Mouse (Mus musculus): ENCODE measurements around the gene Rhbdf2.

GRCm38 (mm10) chr11:116580031-116580652 lies 46.7 kb downstream of the Rhbdf2 start:
- TF ChIP-seq SIN3A (IDR thresholded peaks at IDR 0.05; ENCODE audit: low read length) (peak; percentile 90), POLR2A (IDR thresholded peaks at IDR 0.05; ENCODE audit: control insufficient read depth in 1 of 2, insufficient read depth in 1 of 2, low read depth in 1 of 2, low read length in 2 of 2, poor library complexity in 1 of 2) (0 out of 4 replicates have a peak, but pooled peaks of 1 of the 2 experiments have one; percentile 18), EP300 (IDR thresholded peaks at IDR 0.05; ENCODE audit: low read depth in 1 of 2, low read length in 2 of 2) (peak; percentile 79 to 82), USF2 (IDR thresholded peaks at IDR 0.05; ENCODE audit: borderline replicate concordance in 1 of 2, insufficient read depth in 1 of 2, low read depth in 1 of 2, low read length in 2 of 2) (no peak), TAL1 (IDR thresholded peaks at IDR 0.05; ENCODE audit: low read length) (peak; percentile 85), RAD21 (IDR thresholded peaks at IDR 0.05; ENCODE audit: low read depth, low read length) (no peak), ZMIZ1 (IDR thresholded peaks at IDR 0.05; ENCODE audit: low read depth, low read length) (no peak), GATA1 (IDR thresholded peaks at IDR 0.05; ENCODE audit: low read depth, low read length) (peak; percentile 86), CHD1 (IDR thresholded peaks at IDR 0.05; ENCODE audit: low read depth, low read length) (no peak), CTCF (IDR thresholded peaks at IDR 0.05 in 2 of 3, conservative IDR thresholded peaks at IDR 0.05 in 1 of 3; ENCODE audit: control insufficient read depth in 1 of 3, insufficient read depth in 1 of 3, low read depth in 2 of 3, low read length in 3 of 3, poor library complexity in 1 of 3, severe bottlenecking in 1 of 3) (no peak), ELF1 (IDR thresholded peaks at IDR 0.05; ENCODE audit: low read depth, low read length) (no peak)
